Mouse (Mus musculus) thymus, postnatal 14 days (tissue): ENCODE measurements around the gene Thbd.
A peak's percentile ranks its signal among the peaks of the same experiment; 100 is the strongest.

Experiments used
- DNase-seq: peaks from one replicate; pipeline ENCODE4 v3.0.0; 2021

Gene Thbd

GRCm38 (mm10) chr2:148421706-148422105 lies 13.7 kb upstream of the Thbd start:
- DNase-seq = no peak

GRCm38 (mm10) chr2:148421112-148421511 lies 13.1 kb upstream of the Thbd start:
- DNase-seq = no peak

GRCm38 (mm10) chr2:148419776-148420175 lies 11.8 kb upstream of the Thbd start:
- DNase-seq = no peak

GRCm38 (mm10) chr2:148419151-148419550 lies 11.2 kb upstream of the Thbd start:
- no peak for DNase-seq

GRCm38 (mm10) chr2:148409821-148410220 lies 1.8 kb upstream of the Thbd start:
- no peak for DNase-seq

- DNase-seq = peak; percentile 76
Measured at GRCm38 (mm10) chr2:148409141-148409540, 1.2 kb upstream of the Thbd start.

- DNase-seq = no peak
Measured at GRCm38 (mm10) chr2:148408761-148409120, 753 bp upstream of the Thbd start.

- DNase-seq = peak; percentile 19
Measured at GRCm38 (mm10) chr2:148406971-148407869, 768 bp downstream of the Thbd start.

GRCm38 (mm10) chr2:148406160-148406970 lies 1.6 kb downstream of the Thbd start:
- DNase-seq = peak; percentile 67

- DNase-seq = no peak
Measured at GRCm38 (mm10) chr2:148404906-148405305, 3.1 kb downstream of the Thbd start.

GRCm38 (mm10) chr2:148402227-148402626 lies 5.8 kb downstream of the Thbd start:
- no peak for DNase-seq

- no peak for DNase-seq
Measured at GRCm38 (mm10) chr2:148398901-148399685, 8.9 kb downstream of the Thbd start.

- no peak for DNase-seq
Measured at GRCm38 (mm10) chr2:148397784-148398100, 10.2 kb downstream of the Thbd start.

- DNase-seq = no peak
Measured at GRCm38 (mm10) chr2:148397015-148397783, 10.8 kb downstream of the Thbd start.

- DNase-seq = no peak
Measured at GRCm38 (mm10) chr2:148396209-148396608, 11.8 kb downstream of the Thbd start.

GRCm38 (mm10) chr2:148395131-148396051 lies 12.6 kb downstream of the Thbd start, which contains the start of gene Sstr4:
Sstr4 (plus strand) TSS chr2:148395344.
- DNase-seq = peak; percentile 27

GRCm38 (mm10) chr2:148393846-148394245 lies 14.1 kb downstream of the Thbd start:
- DNase-seq = no peak

GRCm38 (mm10) chr2:148393149-148393548 lies 14.8 kb downstream of the Thbd start:
- DNase-seq = no peak

- DNase-seq = no peak
Measured at GRCm38 (mm10) chr2:148387652-148388581, 20.1 kb downstream of the Thbd start.

- no peak for DNase-seq
Measured at GRCm38 (mm10) chr2:148386927-148387326, 21.1 kb downstream of the Thbd start.
